ENCODE assay signal across 8 mouse cellular contexts in the genomic region with DNA sequence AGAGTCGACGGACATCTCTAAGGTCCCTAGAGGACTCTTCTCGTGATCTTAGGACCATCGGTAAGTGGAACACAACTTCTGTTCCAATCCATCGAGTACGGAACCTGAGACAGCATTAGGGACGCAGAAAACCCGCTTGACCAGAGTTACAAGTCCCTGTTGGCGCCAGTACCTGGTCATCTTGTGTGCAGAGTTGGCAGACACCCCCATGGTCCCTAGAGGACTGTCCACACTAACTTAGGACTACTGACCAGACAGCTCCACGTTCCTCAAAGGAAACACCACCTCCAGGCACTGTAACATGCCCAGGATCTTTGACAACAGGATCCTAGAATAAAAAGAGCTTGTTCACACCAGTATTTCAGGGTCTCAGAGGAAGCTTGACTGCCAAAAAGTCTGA. TPM values are rescaled to one million over a fixed set of nuclear protein-coding genes. Genes with fewer than 3 reads are reported as not detected.
A peak's percentile ranks its signal among the peaks of the same experiment; 100 is the strongest.
DNase-seq lines count a peak whose midpoint lies in the region; ATAC-seq and TF ChIP-seq lines count a peak whose summit lies in the region.
"Not testable (repeated sequence)": the region's sequence is repeated elsewhere in the genome, so short reads cannot be mapped to it uniquely, and the experiment has no call there.
"Had no signal": no experiment of that assay in that cellular context is flagged by ENCODE, and none has a peak within 500 bp of the region (broad histone marks: within the 10 kb centered on the region; RNA-seq: fewer than 3 reads in every experiment).

No protein-coding gene starts in this region.

- H3K36me3 ChIP-seq in forebrain, embryonic 11.5 days (ENCODE audit: control insufficient read depth, insufficient read depth, low read length); limb, embryonic 14.5 days (ENCODE audit: control insufficient read depth, insufficient read depth, low read length): not testable (repeated sequence)

- H3K27ac ChIP-seq in forebrain, embryonic 11.5 days (ENCODE audit: low read depth, low read length); limb, embryonic 14.5 days (replicated peaks; ENCODE audit: low read depth, low read length): not testable (repeated sequence)

- not testable (repeated sequence) for TF ChIP-seq POLR2A in limb, embryonic 14.5 days (IDR thresholded peaks at IDR 0.05; ENCODE audit: borderline replicate concordance, extremely low read depth, insufficient read depth, insufficient read length)

- ATAC-seq in forebrain, embryonic 11.5 days (replicated peaks; ENCODE audit: low FRiP score); limb, embryonic 14.5 days (ENCODE audit: low FRiP score, low read depth): not testable (repeated sequence)

- H3K4me3 ChIP-seq in forebrain, embryonic 11.5 days (ENCODE audit: low read depth, low read length); limb, embryonic 14.5 days (replicated peaks; ENCODE audit: low read length): not testable (repeated sequence)

- DNase-seq in 3134 (ENCODE audit: extremely low read depth, insufficient read length, low spot score) (peak; percentile 1), adipocyte (ENCODE audit: low spot score) (peak; percentile 2)
- peak; percentile 8 for DNase-seq in forebrain, embryonic 11.5 days (ENCODE audit: low spot score)
- DNase-seq in gastrocnemius, postnatal 25 days = peak; percentile 5
- peak; percentile 69 for DNase-seq in heart, adult 11 months
- peak; percentile 2 for DNase-seq in limb, embryonic 14.5 days (ENCODE audit: low spot score)

- H3K9ac ChIP-seq in forebrain, embryonic 11.5 days (ENCODE audit: low read length); limb, embryonic 14.5 days (ENCODE audit: low read depth, low read length, severe bottlenecking): not testable (repeated sequence)

- H3K4me2 ChIP-seq in forebrain, embryonic 11.5 days (ENCODE audit: low read depth, low read length, severe bottlenecking); limb, embryonic 14.5 days (replicated peaks; ENCODE audit: low read depth, low read length, severe bottlenecking): not testable (repeated sequence)

- WGBS in forebrain, embryonic 11.5 days = 79% methylated on average over 4 of the region's 10 CpGs
- 71% methylated on average over 3 of the region's 10 CpGs for WGBS in limb, embryonic 14.5 days

- not testable (repeated sequence) for H3K4me1 ChIP-seq in forebrain, embryonic 11.5 days (replicated peaks; ENCODE audit: control insufficient read depth, insufficient read depth, low read length); limb, embryonic 14.5 days (ENCODE audit: control insufficient read depth, insufficient read depth, low read length)

- not testable (repeated sequence) for H3K9me3 ChIP-seq in forebrain, embryonic 11.5 days (ENCODE audit: control insufficient read depth, low read length); limb, embryonic 14.5 days (ENCODE audit: control insufficient read depth, low read length)

- not testable (repeated sequence) for H3K27me3 ChIP-seq in forebrain, embryonic 11.5 days (ENCODE audit: control insufficient read depth, insufficient read depth, low read length); limb, embryonic 14.5 days (ENCODE audit: control insufficient read depth, insufficient read depth, low read length)

RNA-seq across cellular contexts. Expression of gene Gm14322, which starts 17.6 kb away (rescaled TPM):
- 10.6 and 14.2 TPM in 2 replicates for polyA plus RNA-seq in forebrain, embryonic 11.5 days (2014; fragmentation: Nextera tagmentation; extraction: Ambion mirVana)
- 10 to 100 TPM; 18.2 to 21.1 TPM for total RNA-seq in gastrocnemius, postnatal 25 days (2021)
- 4.4 and 9.3 TPM in 2 replicates for polyA plus RNA-seq in limb, embryonic 14.5 days (2012; rRNA removed)
- 5.1 and 10.3 TPM in 2 replicates for polyA plus RNA-seq in limb, embryonic 14.5 days (2014; fragmentation: Nextera tagmentation; extraction: Ambion mirVana)
- polyA plus RNA-seq: CD4-positive, CD25-positive, alpha-beta regulatory T cell, adult 4 months; G1E had no signal

Comparison
In these comparisons a context has a peak if more than half of its experiments do, and no peak if none do; other contexts are left out.
1. DNase-seq: peak in every context shown above with its lines; median percentile 69 in heart, adult 11 months; 8 in forebrain, embryonic 11.5 days; 5 in gastrocnemius, postnatal 25 days; 2 in adipocyte; 2 in limb, embryonic 14.5 days; 1 in 3134.